Mouse (Mus musculus): ENCODE data around the gene Btd. TPM values are rescaled to one million over a fixed set of nuclear protein-coding genes. Genes with fewer than 3 reads are reported as not detected.

Btd gene
- polyA plus RNA-seq, 1 experiment = 16.7 TPM

DNA sequence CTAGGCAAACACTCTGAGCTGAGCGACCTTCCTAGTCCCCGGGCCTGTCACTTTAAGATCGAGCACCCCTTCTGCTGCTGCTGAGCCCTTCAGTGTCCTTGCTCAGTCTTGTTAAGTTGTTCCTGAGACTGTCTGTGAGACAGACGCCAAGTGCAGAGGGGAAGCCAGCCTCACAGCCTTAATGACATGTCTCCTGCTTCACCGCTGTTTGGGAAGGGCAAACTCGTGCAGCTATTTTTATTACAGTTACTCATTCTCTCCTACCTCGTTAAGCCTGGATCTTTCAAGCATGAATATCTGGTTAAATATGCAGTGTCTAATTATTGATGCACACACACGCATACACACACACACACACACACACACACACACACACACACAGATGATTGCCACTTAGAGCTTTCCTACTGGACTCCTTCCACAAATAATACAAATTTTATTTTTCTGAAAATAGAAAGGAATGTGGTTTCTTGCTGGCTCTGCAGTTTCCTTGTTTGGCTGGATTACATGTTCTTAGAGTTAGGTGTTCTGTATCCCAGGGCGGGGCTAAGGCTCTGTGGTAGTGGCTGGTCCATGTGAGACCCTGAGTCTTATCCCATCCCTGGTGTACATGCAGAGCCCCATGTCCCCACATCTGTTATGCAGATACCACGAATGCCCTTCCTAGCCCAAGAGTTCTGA is 18.8 kb downstream of the Btd start:
- Histone ChIP-seq H3ac (ENCODE audit: control insufficient read depth, insufficient read length, low read depth) (peak overlapping the region; percentile 27), H3K79me3 (ENCODE audit: low read depth) (no peaks in the 10 kb centered on the region), H3K27me3 (ENCODE audit: control insufficient read depth, insufficient read depth, insufficient read length) (no peaks in the 10 kb centered on the region), H3K79me2 (ENCODE audit: control insufficient read depth, insufficient read depth) (peaks cover 31% of the 10 kb centered on the region), H3K36me3 (ENCODE audit: control insufficient read depth, insufficient read depth) (no peaks in the 10 kb centered on the region), H3K4me3 (ENCODE audit: insufficient read depth, poor library complexity, severe bottlenecking) (no peak overlapping the region)
- TF ChIP-seq MAX (IDR thresholded peaks at IDR 0.05) = no peak
- no peak for TF ChIP-seq FOSL1 (IDR thresholded peaks at IDR 0.05; ENCODE audit: insufficient read depth, low read length, poor library complexity, severe bottlenecking)
- no peak for TF ChIP-seq MYOD1 (IDR thresholded peaks at IDR 0.05; ENCODE audit: control insufficient read depth, insufficient read length, low read depth)
- TF ChIP-seq CEBPB (IDR thresholded peaks at IDR 0.05; ENCODE audit: low read depth) = no peak

GRCm38 (mm10) chr14:31660312-31661093 is 19.7 kb downstream of the Btd start:
- Histone ChIP-seq H3ac (ENCODE audit: control insufficient read depth, insufficient read length, low read depth) (no peak overlapping the region), H3K36me3 (ENCODE audit: control insufficient read depth, insufficient read depth) (no peaks in the 10 kb centered on the region), H3K4me3 (ENCODE audit: insufficient read depth, poor library complexity, severe bottlenecking) (no peak overlapping the region), H3K27me3 (ENCODE audit: control insufficient read depth, insufficient read depth, insufficient read length) (no peaks in the 10 kb centered on the region), H3K79me2 (ENCODE audit: control insufficient read depth, insufficient read depth) (peaks cover 31% of the 10 kb centered on the region), H3K79me3 (ENCODE audit: low read depth) (no peaks in the 10 kb centered on the region)
- TF ChIP-seq CTCF (IDR thresholded peaks at IDR 0.05; ENCODE audit: control insufficient read depth, insufficient read depth, insufficient read length) (no peak), FOSL1 (IDR thresholded peaks at IDR 0.05; ENCODE audit: insufficient read depth, low read length, poor library complexity, severe bottlenecking) (no peak), MYOD1 (IDR thresholded peaks at IDR 0.05; ENCODE audit: control insufficient read depth, insufficient read length, low read depth) (peak; percentile 86), MAX (IDR thresholded peaks at IDR 0.05) (no peak), USF1 (IDR thresholded peaks at IDR 0.05; ENCODE audit: low read depth) (no peak), MYOG (IDR thresholded peaks at IDR 0.05; ENCODE audit: control insufficient read depth, extremely low read depth, insufficient read length) (no peak), CEBPB (IDR thresholded peaks at IDR 0.05; ENCODE audit: low read depth) (no peak)

DNA sequence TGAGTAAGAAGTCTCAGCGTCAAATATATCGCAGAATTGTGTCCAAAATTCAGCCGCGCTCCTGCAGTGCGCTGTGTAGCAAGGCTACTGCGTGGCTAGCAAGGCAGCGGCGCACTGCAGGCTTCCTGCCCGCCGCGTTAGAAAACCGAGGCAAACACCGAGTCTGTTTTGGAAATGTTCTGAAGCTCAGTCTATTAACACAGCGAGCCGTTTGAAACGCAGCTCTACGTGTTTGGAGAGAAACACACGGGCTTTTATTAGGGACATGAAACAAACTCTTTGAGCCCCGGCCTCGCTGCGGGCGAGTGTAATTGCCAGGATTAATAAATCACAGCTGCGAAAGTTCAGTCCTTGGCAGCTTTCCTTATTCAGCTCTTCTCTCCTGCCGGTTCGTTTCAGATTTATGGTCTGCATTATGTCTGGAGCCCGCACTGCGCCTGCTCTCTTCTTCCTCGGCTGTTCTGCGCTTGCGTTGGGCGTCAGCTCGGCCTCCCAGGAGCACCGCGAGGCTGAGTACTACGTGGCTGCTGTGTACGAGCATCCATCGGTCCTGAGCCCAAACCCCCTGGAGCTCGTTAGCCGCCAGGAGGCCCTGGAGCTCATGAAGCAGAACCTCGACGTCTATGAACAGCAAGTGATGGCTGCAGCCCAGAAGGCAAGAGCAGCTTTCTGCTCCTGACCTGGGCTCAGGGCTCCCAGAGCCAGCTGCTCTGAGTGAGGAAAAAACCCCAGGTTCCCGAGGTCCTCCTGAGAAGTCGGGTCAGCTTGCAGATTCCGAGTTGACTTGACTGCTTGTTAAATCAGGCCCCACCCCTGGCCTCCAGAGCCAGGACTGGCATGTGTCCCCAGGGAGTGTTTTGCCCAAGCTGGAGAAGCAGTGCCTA is 21.1 kb downstream of the Btd start:
- Histone ChIP-seq H3K4me3 (ENCODE audit: insufficient read depth, poor library complexity, severe bottlenecking) (peak overlapping the region; percentile 22), H3K27me3 (ENCODE audit: control insufficient read depth, insufficient read depth, insufficient read length) (no peaks in the 10 kb centered on the region), H3K36me3 (ENCODE audit: control insufficient read depth, insufficient read depth) (peaks cover 3% of the 10 kb centered on the region), H3ac (ENCODE audit: control insufficient read depth, insufficient read length, low read depth) (peak overlapping the region; percentile 83), H3K79me3 (ENCODE audit: low read depth) (no peaks in the 10 kb centered on the region), H3K79me2 (ENCODE audit: control insufficient read depth, insufficient read depth) (peaks cover 36% of the 10 kb centered on the region)
- no peak for TF ChIP-seq MYOG (IDR thresholded peaks at IDR 0.05; ENCODE audit: control insufficient read depth, extremely low read depth, insufficient read length)
- TF ChIP-seq CTCF (IDR thresholded peaks at IDR 0.05; ENCODE audit: control insufficient read depth, insufficient read depth, insufficient read length) = no peak
- TF ChIP-seq CEBPB (IDR thresholded peaks at IDR 0.05; ENCODE audit: low read depth) = no peak
- no peak for TF ChIP-seq FOSL1 (IDR thresholded peaks at IDR 0.05; ENCODE audit: insufficient read depth, low read length, poor library complexity, severe bottlenecking)
- TF ChIP-seq USF1 (IDR thresholded peaks at IDR 0.05; ENCODE audit: low read depth) = no peak
- no peak for TF ChIP-seq MAX (IDR thresholded peaks at IDR 0.05)
- TF ChIP-seq MYOD1 (IDR thresholded peaks at IDR 0.05; ENCODE audit: control insufficient read depth, insufficient read length, low read depth) = no peak

DNA sequence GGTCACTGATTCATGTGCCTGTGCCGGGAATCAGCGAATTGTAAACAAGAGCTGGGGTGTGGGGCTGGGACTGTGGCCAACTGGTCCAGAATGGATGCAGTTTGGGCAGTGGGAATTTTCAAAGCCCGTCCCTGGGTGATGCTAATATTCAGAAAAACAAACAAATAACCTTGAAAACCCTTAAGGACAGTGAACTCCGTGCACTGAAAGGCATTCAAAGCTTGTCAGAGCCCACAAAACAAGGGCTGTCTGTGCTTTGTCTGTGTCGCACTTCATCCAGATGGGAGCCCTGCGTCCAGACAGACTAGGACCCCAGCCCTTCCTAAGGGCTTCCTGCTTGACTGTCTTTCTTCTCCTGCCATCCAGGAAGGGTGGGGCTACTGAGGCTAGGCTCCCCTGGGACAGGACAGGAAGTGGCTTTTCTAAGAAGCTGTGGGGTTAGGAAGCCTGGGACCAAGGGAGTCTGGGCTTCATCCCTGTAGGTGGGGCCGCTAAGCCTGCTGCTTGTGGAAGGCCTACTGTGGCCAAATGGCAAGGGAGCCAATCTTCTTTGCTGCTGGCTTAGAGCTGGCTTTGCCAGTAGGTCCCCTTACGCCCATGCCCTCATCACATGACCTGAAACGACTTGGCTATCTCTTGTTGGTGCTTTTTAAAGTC is 21.9 kb downstream of the Btd start:
- H3K79me2 ChIP-seq (ENCODE audit: control insufficient read depth, insufficient read depth) = peaks cover 40% of the 10 kb centered on the region
- H3K27me3 ChIP-seq (ENCODE audit: control insufficient read depth, insufficient read depth, insufficient read length) = no peaks in the 10 kb centered on the region
- H3K4me3 ChIP-seq (ENCODE audit: insufficient read depth, poor library complexity, severe bottlenecking) = no peak overlapping the region
- TF ChIP-seq FOSL1 (IDR thresholded peaks at IDR 0.05; ENCODE audit: insufficient read depth, low read length, poor library complexity, severe bottlenecking) (peak; percentile 4), CEBPB (IDR thresholded peaks at IDR 0.05; ENCODE audit: low read depth) (no peak), MAX (IDR thresholded peaks at IDR 0.05) (peak; percentile 88), MYOG (IDR thresholded peaks at IDR 0.05; ENCODE audit: control insufficient read depth, extremely low read depth, insufficient read length) (no peak), USF1 (IDR thresholded peaks at IDR 0.05; ENCODE audit: low read depth) (peak; percentile 95), MYOD1 (IDR thresholded peaks at IDR 0.05; ENCODE audit: control insufficient read depth, insufficient read length, low read depth) (peak; percentile 3)
- no peaks in the 10 kb centered on the region for H3K79me3 ChIP-seq (ENCODE audit: low read depth)
- H3K36me3 ChIP-seq (ENCODE audit: control insufficient read depth, insufficient read depth) = peaks cover 7% of the 10 kb centered on the region
- peak overlapping the region; percentile 39 for H3ac ChIP-seq (ENCODE audit: control insufficient read depth, insufficient read length, low read depth)

All from C2C12 (cell line).